Mouse (Mus musculus) megakaryocyte-erythroid progenitor cell, adult 5-6 weeks (primary cell): ENCODE results near the gene Lgr4. TPM values are rescaled to one million over a fixed set of nuclear protein-coding genes. Genes with fewer than 3 reads are reported as not detected.
A peak's percentile ranks its signal among the peaks of the same experiment; 100 is the strongest.

Experiments
- ATAC-seq: replicated peaks from 2 replicates; pipeline ENCODE4 v1.8.0; 2016; ENCODE audit warnings: mild to moderate bottlenecking, inconsistent platforms; ENCODE audit not compliant: severe bottlenecking, poor library complexity, low FRiP score, low TSS enrichment
- total RNA-seq, 2 experiments: library from RNA; stranded (forward) in 1 of 2; stranded (reverse) in 1 of 2; fragments of 200-1000, 215-1000 nt in 1 of 2; fragments of >200 nt in 1 of 2; fragmentation: Nextera tagmentation in 1 of 2; gene quantifications; 2 replicates each; pipeline ENCODE4 v1.2.3; 2014 to 2017

Lgr4 gene
- total RNA-seq, 2 experiments from 2014 or later: 1.4 to 1.6 TPM

DNA sequence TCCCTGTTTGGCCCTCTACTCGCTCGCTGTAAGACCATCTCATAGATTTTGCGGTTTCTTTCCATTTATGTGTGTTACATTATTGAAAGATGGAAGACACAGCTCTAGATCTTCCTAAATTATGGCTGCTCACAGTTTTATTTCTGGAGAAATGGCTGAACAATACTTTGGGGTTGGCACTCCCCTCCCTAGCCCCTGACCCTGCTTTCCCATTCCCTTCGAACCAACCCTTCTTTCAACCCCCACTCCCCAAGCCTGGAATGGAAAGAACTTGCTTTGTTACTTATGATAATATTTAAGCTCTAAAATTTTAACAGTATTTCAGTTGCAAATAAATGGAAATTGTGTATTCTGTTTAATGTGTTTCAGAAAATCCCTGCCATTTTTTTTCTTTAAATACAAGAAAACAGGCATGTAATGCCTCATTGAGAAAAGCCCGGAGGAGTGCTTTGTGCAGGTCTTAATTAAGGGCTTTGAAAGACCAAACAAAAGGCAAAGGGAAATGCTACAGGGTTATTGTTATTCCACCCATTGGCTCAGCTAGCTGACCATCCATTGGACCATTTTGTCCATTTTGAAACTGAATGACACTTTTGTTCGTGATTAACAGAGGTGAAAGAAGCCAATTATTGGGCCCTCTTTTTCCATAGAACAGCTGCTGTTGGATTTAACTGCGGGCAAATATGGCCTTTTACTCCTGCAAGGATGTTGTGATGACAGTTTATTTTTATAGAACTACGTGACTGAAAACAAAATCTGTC, 25.5 kb downstream of the Lgr4 start:
- ATAC-seq: no peak

GRCm38 (mm10) chr2:109944995-109945394, 27.5 kb downstream of the Lgr4 start:
- no peak for ATAC-seq

DNA sequence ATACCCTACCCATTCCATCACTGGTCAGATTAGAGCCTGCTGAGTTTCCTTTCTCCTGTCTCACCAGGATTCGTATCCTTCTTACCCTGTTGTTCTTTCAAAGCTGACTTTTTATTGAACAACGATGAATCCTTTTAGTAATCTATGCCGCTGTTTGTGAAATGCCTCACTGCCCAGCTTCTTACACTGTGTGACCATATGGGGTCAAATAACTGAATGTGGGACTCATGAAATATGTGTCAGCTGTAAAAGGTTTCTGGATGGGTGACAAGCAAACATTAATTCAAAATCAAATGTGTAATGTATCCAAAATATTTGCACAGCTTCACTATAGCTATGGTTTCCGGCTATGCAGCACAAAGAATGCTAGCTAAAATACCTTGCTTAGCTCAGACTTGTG, 28.1 kb downstream of the Lgr4 start:
- ATAC-seq: no peak

DNA sequence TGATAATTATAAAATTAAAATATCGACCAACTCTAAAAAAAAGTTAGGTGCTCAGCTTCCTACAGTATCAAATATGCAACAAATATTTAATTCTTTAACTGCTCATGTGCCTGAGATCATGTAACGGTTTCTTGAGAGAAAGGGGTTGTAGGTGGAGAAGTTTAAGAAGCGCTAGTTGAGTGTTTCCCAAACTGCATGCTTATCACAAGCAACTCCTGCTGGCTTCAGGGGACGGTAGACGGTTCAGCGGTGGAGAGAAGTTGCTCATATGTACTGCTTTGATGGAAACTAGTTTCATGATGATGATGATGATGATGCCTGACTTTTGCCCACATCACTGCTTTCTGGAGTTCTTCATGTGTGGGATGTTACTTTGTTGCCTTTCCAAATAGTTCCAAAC, 29.0 kb downstream of the Lgr4 start:
- no peak for ATAC-seq

GRCm38 (mm10) chr2:109949519-109949918, 32.1 kb downstream of the Lgr4 start:
- no peak for ATAC-seq

DNA sequence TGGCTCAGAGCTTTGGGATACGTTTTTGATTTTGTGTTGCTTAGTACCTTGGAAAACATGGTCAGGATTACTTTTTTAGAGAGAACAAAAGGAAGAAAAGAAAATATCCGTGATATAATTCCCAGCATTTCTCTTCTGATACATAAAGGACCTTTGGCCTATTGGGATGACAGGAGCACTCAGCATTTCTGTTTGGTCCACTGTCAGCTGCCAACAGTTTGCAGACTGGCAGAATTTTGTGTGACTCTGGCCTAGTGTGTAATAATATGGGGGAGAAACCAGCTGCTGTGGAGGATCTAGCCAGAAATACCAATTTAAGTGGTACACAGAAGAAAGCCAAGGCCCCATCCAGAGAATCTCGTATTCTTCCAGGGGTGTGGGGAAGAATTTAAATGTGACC, 32.9 kb downstream of the Lgr4 start:
- ATAC-seq: no peak

- ATAC-seq: no peak
Observed at GRCm38 (mm10) chr2:109951050-109951449, 33.6 kb downstream of the Lgr4 start.

- ATAC-seq: no peak
Observed at GRCm38 (mm10) chr2:109953048-109953717, 35.7 kb downstream of the Lgr4 start.

GRCm38 (mm10) chr2:109953893-109954292, 36.4 kb downstream of the Lgr4 start:
- 0 out of 2 replicates have a peak, but pooled peaks have one; percentile 30 for ATAC-seq

- no peak for ATAC-seq
Observed at GRCm38 (mm10) chr2:109955060-109955459, 37.6 kb downstream of the Lgr4 start.

GRCm38 (mm10) chr2:109955910-109956309, 38.5 kb downstream of the Lgr4 start:
- no peak for ATAC-seq

GRCm38 (mm10) chr2:109956785-109957184, 39.3 kb downstream of the Lgr4 start:
- no peak for ATAC-seq

GRCm38 (mm10) chr2:109958692-109959406, 41.4 kb downstream of the Lgr4 start:
- peak; percentile 61; the same call in 1 of the 2 replicates for ATAC-seq

- ATAC-seq: no peak
Observed at GRCm38 (mm10) chr2:109959407-109960075, 42.1 kb downstream of the Lgr4 start.

DNA sequence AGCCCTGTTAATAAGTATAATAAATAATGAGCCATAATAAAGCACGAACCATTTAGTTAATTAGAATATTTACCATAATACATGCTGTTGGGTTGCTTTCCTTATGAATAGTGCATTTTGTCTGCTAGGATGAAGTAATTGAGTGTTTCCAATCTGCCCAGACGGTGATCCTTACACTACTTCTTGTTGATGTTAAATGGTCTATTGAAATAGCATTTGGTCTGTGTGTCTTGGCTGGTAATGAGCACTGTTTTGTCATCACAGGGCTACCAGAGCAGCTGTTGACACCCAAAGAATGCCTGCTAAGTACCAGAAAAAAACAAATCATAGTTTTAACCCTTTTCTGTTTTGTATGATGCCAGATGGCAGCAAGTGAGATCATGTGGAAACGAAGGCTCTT, 42.8 kb downstream of the Lgr4 start:
- ATAC-seq: no peak

GRCm38 (mm10) chr2:109961174-109961573, 43.7 kb downstream of the Lgr4 start:
- ATAC-seq: no peak

DNA sequence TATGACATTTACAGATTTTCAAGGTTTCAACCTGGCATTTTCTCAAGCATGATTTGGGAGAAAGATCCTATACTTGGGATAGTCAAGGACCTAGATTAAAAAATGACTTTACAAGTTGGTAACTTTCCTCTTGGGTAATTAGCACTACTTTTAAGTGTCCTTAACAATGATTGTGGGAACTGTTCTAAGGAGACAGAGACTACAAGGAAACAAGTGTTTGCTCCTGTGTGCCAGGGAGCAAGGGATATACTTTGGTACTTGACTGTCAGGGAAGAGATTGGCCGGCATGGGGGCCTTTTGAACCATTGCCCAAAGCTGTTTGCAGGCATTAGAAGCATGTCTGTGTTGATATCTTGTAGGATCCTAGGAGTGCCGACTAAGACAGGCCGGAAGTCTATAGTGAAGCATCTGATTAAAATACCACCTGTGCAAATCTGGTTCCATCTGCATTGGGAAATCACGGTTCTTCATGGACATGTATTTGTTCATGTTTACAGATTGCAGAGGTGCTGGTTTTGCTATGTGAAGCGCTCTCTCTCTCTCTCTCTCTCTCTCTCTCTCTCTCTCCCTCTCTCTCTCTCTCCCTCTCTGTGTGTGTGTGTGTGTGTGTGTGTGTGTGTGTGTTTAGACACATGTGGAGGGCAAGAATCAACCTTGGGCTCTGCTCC, 46.3 kb downstream of the Lgr4 start:
- ATAC-seq: no peak

GRCm38 (mm10) chr2:109965753-109966420, 48.4 kb downstream of the Lgr4 start:
- no peak for ATAC-seq

DNA sequence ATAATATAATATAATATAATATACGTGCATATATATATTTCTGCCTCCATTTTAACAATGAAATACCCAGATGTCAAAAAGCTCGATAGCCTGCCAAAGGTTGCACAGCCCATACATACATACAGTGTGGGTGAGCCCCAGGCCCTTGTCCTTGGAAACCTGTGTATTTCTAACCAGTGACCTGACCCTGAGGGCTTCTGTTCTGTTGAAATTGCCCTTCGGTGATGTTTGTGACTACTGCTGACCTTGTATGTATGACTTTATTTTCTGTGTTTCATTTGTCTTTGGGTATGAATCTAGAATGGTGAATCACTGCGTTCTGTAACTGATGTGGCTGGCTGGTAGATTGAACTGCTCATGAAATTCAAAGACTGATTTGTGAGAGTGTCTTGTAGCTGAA, 49.4 kb downstream of the Lgr4 start:
- ATAC-seq: no peak
